Mouse (Mus musculus): ENCODE measurements around the gene Lrrc14b.

Lrrc14b gene

DNA sequence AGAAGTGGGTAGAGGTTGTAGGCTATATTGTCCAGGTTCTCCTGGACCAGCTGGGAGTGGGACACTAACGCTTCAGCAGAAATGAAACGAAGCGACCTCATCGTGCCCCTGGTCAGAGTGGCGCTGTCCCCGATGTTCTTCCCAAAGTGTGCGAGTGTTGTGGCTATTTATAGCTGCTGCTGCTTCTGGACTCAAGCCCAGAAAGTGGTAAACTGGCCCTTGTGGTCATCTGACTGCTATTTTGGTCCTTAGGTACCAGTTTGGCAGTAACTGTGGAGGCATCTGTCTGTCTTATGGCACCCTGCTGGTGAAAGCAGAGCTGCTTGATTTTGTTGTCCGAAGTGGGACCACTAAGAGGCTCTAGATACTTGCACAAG is at the start of gene Lrrc14b:
Gene Lrrc14b, minus strand, starts transcription at position 147 of the 377 bp plus-strand sequence.
- no peak for DNase-seq (ENCODE audit: low spot score in 2 of 2)

DNA sequence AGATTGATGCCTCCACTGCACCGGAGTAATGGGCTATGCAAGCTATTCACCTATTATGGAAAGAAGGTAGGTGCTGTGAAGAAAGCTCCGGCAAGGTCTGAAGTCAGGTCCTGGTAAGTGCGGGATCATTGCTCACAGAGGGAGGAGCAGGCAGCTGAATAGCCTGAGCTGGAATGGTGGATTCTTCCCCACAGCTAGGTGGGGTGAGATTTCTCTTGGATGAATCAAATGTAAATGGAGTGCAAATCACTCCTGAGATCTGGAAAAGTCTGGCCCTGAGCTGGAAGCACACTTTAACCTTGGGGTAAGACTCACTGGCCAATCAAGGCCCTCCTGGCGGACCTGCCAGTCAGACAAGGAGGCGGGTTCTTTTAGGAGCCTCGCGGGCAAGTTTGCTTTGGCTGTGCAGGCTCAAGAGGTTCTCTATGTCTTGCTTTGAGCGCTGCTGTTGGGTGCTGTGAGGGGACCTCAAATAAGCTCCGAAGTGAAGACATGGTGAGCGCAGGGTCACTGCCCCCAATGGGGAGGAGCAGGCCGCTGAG is 35.6 kb upstream of the Lrrc14b start, which contains the start of gene Ftl1-ps1:
Gene Ftl1-ps1, plus strand, starts transcription at position 397 of the 542 bp plus-strand sequence.
- no peak for DNase-seq (ENCODE audit: low spot score in 2 of 2)

DNA sequence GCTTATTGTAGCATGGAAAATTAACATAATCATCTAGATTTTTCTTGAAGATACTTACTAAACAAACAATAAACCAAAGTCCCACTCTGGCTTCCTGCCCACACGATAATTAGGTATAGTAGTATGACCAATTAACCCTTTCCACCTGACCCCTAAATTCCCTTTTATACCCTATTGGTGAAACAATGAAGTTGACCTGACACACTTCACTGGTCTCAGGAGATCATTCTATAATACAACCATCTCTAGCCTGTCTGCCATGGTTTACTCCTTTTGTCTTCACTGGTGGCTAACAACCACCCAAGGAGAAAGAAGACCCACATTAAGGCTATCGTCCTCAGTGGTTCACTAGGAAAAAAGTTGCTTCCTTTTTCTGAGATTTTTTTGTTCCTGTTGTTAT is 27.4 kb upstream of the Lrrc14b start:
- no peak for DNase-seq (ENCODE audit: low spot score in 2 of 2)

GRCm38 (mm10) chr13:74390371-74390990 is 26.7 kb upstream of the Lrrc14b start, which contains the start of gene Zfp72:
Gene Zfp72, minus strand, starts transcription at chr13:74390836.
- peak in 1 of 2 experiments; percentile 32 for DNase-seq (ENCODE audit: low spot score in 2 of 2)

- DNase-seq (ENCODE audit: low spot score in 2 of 2), result no peak
Measured at GRCm38 (mm10) chr13:74389730-74390129, 25.9 kb upstream of the Lrrc14b start.

DNA sequence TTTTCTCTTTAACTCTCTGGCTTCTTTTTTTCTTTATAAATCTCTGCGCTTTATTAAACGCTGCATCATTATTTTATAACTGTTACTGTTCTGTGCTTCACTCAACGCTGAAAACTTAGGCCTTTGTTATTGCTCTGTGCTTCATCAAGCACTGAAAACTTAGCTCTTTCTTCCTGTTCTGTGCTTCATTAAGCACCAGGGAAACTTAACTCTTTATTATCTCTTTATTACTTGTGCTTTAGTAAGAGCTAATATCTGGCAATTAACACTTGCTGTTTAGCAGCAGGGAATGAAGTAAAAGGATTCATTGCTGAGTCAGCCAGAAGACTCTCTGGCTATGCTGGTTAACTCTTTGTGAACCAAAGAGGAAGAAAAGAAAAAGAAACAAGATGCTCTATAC is 18.5 kb upstream of the Lrrc14b start:
- no peak for DNase-seq (ENCODE audit: low spot score in 2 of 2)

DNA sequence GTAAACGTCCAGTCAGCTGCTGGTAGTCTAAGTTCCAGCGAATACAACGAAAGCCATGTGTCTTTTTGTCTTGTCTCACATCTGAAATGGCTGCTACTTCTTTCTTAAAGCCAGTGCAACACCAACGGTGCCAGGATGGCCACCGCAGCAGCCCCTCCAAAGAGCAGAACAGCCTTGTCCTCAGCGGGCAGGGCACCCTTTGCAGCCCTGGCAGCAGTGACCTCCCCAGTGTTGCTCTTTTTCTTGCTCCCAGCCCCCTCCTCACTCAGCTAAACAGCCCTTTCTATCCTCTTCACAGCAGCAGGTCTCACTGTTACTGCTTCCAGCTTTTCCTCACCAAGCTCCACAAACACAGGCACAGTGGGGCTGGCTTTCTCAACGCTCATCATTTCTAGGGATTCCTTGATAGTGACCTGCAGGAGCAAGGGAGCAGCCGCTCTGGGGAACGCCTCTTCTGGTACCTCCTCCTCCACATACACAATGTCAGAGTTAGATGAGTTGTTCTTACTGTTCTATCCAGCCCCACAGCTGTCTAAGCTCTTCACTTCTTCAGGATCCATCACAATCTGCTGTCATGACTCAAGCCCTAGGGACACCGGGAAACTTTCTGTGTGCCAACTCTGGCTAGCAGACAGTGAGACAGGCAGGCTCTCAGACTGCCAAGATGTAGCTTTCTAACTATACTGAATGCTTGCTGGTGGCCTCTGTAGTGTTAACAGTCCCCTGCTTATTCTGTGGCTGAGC is 17.9 kb upstream of the Lrrc14b start:
- DNase-seq (ENCODE audit: low spot score in 2 of 2), result no peak

GRCm38 (mm10) chr13:74363176-74363858 is 488 bp downstream of the Lrrc14b start:
- no peak for DNase-seq (ENCODE audit: low spot score in 2 of 2)

DNA sequence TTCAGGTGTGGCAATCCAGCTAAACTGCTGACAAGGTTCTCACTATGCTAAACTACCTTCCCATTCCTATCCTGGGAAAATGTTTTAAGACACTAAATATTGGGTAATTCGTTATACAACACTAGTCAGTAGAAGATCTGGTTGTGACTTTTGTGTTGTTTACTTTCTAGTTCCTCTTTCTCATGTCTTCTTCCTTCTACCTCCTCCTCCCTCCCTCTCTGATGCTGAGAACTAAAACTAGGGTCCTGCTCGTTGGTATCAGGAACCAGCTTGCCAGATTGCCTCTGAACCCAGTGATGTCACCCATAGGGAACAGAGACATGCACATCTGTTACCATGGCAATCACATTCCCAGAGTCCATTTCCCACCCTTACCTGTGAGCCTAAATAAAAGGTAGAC is 1.6 kb downstream of the Lrrc14b start:
- no peak for DNase-seq (ENCODE audit: low spot score in 2 of 2)

DNA sequence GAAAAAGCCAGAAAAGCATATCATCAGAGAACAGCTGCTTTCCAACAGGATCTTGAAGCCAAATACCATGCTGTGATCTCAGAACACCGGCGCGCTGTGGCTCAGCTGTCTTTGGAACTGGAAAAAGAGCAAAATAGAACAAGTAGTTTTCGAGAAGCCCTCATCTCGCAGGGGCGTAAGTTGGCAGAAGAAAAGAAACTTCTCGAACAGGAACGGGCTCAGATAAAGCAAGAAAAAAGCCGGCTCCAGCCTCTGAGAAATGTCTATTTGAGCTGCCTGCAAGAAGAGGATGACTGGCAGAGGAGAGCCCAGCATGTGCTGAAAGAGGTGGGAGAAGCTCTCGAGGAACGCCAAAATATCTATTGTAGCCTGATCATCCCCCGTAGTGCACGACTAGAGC is 7.3 kb downstream of the Lrrc14b start:
- DNase-seq (ENCODE audit: low spot score in 2 of 2), result no peak

GRCm38 (mm10) chr13:74350435-74350906 is 13.3 kb downstream of the Lrrc14b start:
- no peak for DNase-seq (ENCODE audit: low spot score in 2 of 2)

DNA sequence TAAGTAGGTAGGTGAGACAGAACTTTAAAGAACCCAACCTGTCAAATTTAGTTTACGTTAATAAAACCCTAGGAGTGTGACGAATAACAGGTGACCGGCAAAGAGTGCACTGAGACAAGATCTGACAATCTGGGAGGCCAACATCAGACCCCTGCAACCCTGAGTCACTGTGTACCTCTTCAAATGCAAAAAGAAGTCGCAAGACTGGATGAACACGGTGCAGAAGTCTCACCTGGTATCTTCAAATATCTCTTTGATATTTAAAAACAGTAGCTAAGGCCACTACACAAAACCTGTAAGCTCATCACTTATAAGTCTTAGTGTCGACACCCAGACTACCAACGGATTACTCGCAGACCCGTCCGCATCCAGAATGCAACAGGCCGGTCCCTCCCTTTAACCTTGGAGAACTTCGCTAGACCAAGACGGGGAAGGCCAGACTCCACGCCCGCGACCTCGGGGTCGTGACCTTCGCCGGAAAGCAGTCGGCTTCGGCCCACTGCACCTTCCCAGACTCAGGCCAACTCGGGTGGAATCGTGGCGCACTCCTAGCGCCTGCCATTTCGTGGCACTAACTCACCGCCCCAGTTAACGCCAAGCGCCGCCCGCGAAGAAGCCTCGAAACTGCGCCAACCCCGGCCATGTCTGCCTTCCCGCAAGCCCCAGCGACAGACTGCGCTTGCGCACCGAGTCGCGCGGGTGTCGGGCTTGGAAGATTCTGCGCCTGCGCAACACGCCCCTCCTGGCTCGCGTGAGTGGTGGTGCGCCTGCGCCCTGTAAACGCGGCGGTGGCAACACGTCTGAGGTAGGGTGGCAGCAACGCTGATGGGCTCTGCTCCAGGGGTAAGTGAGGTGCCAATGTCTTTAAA is 14.0 kb downstream of the Lrrc14b start, which contains the start of the genes Sdha and Ccdc127:
Gene Sdha, minus strand, starts transcription at position 715 of the 869 bp plus-strand sequence.
Gene Ccdc127, plus strand, starts transcription at position 744 of the 869 bp plus-strand sequence.
- peak; percentile 95 to 99 for DNase-seq (ENCODE audit: low spot score in 2 of 2)

DNA sequence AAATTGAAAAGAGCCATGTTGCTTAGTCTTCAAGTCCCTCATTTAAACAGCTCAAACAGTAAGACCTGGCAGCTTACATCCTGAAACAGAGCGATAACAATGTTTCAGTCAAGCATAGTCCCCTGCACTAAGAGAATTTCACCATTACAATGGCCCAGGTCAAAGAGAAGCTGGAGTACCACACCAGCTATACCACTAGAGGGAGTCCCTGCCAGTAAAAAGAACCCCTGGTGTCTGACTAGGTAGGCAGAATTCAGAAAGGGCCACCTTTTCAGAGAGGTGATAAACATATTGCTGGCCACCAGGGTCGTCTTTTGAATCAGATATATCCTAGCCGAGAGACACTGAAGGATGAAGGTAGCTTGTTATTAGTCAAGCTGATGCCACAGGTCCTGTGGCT is 22.8 kb downstream of the Lrrc14b start:
- peak in 1 of 2 experiments; percentile 24 for DNase-seq (ENCODE audit: low spot score in 2 of 2)

- no peak for DNase-seq (ENCODE audit: low spot score in 2 of 2)
Measured at GRCm38 (mm10) chr13:74329321-74329720, 34.5 kb downstream of the Lrrc14b start.

DNA sequence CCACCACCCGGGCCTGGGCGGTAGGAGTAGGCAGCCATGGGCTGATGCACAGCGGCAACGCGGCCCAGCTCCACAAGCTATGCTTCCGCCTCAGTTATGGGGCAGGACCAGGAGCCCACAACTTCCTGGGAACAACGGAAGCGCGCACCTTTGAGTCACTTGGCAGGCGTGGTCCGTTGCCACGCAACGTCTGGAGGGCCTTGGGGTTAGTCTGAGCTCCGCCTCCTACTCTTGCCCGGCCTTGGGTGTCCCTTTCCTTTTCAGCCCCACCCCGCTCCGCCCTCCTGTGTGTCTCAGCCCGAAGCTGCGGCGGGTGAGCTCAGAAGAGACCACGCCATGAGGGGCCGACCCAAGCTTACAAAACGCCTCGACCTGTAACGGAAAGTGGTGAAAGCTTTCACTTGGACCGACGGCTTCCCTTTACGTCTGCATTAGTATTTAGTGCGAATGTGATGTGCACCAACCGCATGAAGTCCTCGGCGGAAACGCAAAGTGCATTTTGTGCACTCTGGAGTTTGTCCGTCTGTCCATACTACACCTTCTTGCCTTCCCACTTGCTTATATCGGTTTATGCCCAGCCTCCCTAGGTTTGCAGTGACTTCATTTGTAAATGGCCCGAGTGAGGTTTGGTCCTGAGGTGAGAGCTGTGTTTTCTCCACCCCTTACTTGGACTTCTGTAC is 46.5 kb downstream of the Lrrc14b start, which contains the start of gene Pdcd6:
Gene Pdcd6, minus strand, starts transcription at position 411 of the 680 bp plus-strand sequence.
- DNase-seq (ENCODE audit: low spot score in 2 of 2), result peak; percentile 88 to 90

DNA sequence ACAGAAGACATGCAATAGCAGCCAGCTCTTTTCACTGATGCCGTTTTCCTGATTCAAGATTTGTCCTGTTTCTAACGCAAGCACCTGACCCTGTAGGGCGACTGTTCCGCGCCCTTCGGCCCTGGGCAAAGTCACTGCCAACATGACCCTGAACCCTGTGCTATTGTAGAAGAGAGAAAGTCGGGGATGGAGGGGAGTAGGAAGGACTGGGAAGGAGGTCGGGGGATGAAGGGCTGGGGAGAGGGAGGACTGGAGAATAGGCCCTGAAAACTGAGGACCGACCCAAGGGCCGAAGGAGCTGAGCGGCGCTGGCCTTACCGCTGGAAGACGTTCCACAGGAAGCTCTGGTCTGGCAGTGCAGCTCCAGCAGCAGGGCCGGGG is 47.0 kb downstream of the Lrrc14b start:
- no peak for DNase-seq (ENCODE audit: low spot score in 2 of 2)

DNA sequence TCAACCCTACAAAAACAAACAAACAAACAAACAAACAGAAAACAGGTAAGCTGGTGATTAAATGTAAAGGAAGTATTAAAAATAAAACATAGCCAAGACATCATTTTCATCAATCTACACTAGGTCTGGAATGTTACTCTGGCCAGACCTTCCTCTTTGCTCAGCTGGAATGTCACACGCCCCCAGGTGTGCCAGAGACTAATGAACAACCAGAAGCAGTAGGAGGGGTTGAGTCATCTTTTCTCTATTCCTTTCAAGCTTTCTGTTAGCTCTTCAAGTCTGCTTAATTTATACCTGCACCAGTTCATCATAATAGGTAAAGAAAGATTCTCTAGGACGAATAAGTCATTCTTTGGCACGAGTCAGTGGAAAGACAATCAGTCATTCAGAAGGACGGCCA is 47.4 kb downstream of the Lrrc14b start:
- no peak for DNase-seq (ENCODE audit: low spot score in 2 of 2)

GRCm38 (mm10) chr13:74314616-74315015 is 49.2 kb downstream of the Lrrc14b start:
- DNase-seq (ENCODE audit: low spot score in 2 of 2), result no peak

All from spleen, postnatal 4 days (tissue).